Comparison of ENCODE assay signal across 28 mouse cellular contexts in the genomic region with DNA sequence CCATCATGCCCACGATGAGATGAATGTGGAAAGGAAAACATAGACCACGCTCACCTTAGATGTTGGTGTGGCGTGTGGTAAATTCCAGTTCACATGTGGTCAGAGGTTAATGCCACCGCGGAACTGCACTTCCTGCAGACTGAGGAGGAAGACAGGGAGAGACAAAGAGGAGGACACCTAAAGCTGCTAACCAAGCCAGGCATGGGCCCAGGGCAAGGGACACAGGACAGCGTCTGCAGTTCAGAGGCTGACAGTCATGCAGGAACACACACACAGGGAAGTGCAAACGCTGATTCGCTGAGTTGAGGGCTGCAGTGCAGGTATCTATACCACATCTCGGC. TPM values are rescaled to one million over a fixed set of nuclear protein-coding genes. Genes with fewer than 3 reads are reported as not detected.
A peak's percentile ranks its signal among the peaks of the same experiment; 100 is the strongest.
DNase-seq lines count a peak whose midpoint lies in the region; ATAC-seq lines count a peak whose summit lies in the region.
"Had no signal": no experiment of that assay in that cellular context is flagged by ENCODE, and none has a peak within 500 bp of the region (broad histone marks: within the 10 kb centered on the region; RNA-seq: fewer than 3 reads in every experiment).

No protein-coding gene starts in this region.

- no peak for ATAC-seq in midbrain, embryonic 11.5 days (ENCODE audit: low FRiP score)
- no peak for ATAC-seq in midbrain, embryonic 13.5 days
- peak; percentile 5 for ATAC-seq in activated CD4-positive, CD25-positive, alpha-beta regulatory T cell, adult 4 months
- ATAC-seq: CD4-positive, CD25-positive, alpha-beta regulatory T cell, adult 4 months; forebrain, embryonic 15.5 days; intestine, embryonic 15.5 days had no signal

- no peak overlapping the region for H3K4me3 ChIP-seq in midbrain, embryonic 11.5 days (ENCODE audit: low read depth, low read length)
- H3K4me3 ChIP-seq in midbrain, embryonic 13.5 days (replicated peaks): no peak overlapping the region
- H3K4me3 ChIP-seq: embryonic facial prominence, embryonic 10.5 days; embryonic facial prominence, embryonic 13.5 days; erythroblast, embryonic 14.5 days; forebrain, embryonic 12.5 days; forebrain, embryonic 15.5 days; hindbrain, embryonic 10.5 days; hindbrain, embryonic 13.5 days; intestine, embryonic 15.5 days had no signal

- H3K27ac ChIP-seq in midbrain, embryonic 11.5 days (ENCODE audit: low read depth, low read length): no peak overlapping the region
- H3K27ac ChIP-seq in midbrain, embryonic 13.5 days: no peak overlapping the region
- H3K27ac ChIP-seq: embryonic facial prominence, embryonic 10.5 days; embryonic facial prominence, embryonic 13.5 days; forebrain, embryonic 12.5 days; forebrain, embryonic 15.5 days; hindbrain, embryonic 13.5 days; intestine, embryonic 15.5 days had no signal

- H3K27me3 ChIP-seq in midbrain, embryonic 11.5 days (ENCODE audit: control insufficient read depth, insufficient read depth, low read length): no peaks in the 10 kb centered on the region
- H3K27me3 ChIP-seq in midbrain, embryonic 13.5 days: no peaks in the 10 kb centered on the region
- H3K27me3 ChIP-seq: embryonic facial prominence, embryonic 13.5 days; forebrain, embryonic 12.5 days; forebrain, embryonic 15.5 days; hindbrain, embryonic 13.5 days; intestine, embryonic 15.5 days had no signal

- H3K9me3 ChIP-seq in midbrain, embryonic 11.5 days (ENCODE audit: control insufficient read depth, low read length): no peaks in the 10 kb centered on the region
- no peaks in the 10 kb centered on the region for H3K9me3 ChIP-seq in midbrain, embryonic 13.5 days
- H3K9me3 ChIP-seq: embryonic facial prominence, embryonic 10.5 days; embryonic facial prominence, embryonic 13.5 days; forebrain, embryonic 12.5 days; forebrain, embryonic 15.5 days; hindbrain, embryonic 10.5 days; hindbrain, embryonic 13.5 days; intestine, embryonic 15.5 days had no signal

- WGBS in midbrain, embryonic 11.5 days: 66% methylated on average over 9 of the region's 9 CpGs
- 74% methylated on average over 9 of the region's 9 CpGs for WGBS in midbrain, embryonic 13.5 days

- no peak overlapping the region for H3K4me2 ChIP-seq in midbrain, embryonic 11.5 days
- H3K4me2 ChIP-seq in midbrain, embryonic 13.5 days (replicated peaks): no peak overlapping the region
- H3K4me2 ChIP-seq: embryonic facial prominence, embryonic 13.5 days; forebrain, embryonic 12.5 days; forebrain, embryonic 15.5 days; hindbrain, embryonic 13.5 days; intestine, embryonic 15.5 days had no signal

- DNase-seq in midbrain, embryonic 11.5 days (ENCODE audit: low spot score, missing footprints): peak; percentile 77
- DNase-seq in CD4-positive helper T cell, adult 2 months (ENCODE audit: low read depth, low spot score): peak; percentile 65
- peak; percentile 58 to 75 for DNase-seq in natural killer cell, adult 2 months (ENCODE audit: low spot score in 2 of 2)
- DNase-seq in cerebellum, adult 9-11 months: no peak
- DNase-seq in kidney, postnatal 25 days: no peak
- no peak for DNase-seq in adrenal gland, postnatal 4 days (ENCODE audit: low spot score in 2 of 2)
- DNase-seq: adrenal gland, adult 2 months; cerebellum, adult 9-10 months; gastrocnemius, postnatal 10 days; gastrocnemius, postnatal 36 days; kidney, adult 11 months had no signal

- peaks cover 9% of the 10 kb centered on the region; the same call in 1 of the 2 replicates for H3K36me3 ChIP-seq in midbrain, embryonic 11.5 days (ENCODE audit: control insufficient read depth, insufficient read depth, low read length)
- H3K36me3 ChIP-seq in midbrain, embryonic 13.5 days: peaks cover 40% of the 10 kb centered on the region

- H3K9ac ChIP-seq in midbrain, embryonic 11.5 days (ENCODE audit: low read length): no peak overlapping the region
- H3K9ac ChIP-seq in midbrain, embryonic 13.5 days (replicated peaks): no peak overlapping the region
- H3K9ac ChIP-seq: forebrain, embryonic 12.5 days; forebrain, embryonic 15.5 days; hindbrain, embryonic 13.5 days; intestine, embryonic 15.5 days had no signal

- no peaks in the 10 kb centered on the region for H3K4me1 ChIP-seq in midbrain, embryonic 11.5 days (ENCODE audit: control insufficient read depth, insufficient read depth, low read length)
- 0 out of 2 replicates have a peak, but pooled peaks cover 5% of the 10 kb centered on the region for H3K4me1 ChIP-seq in midbrain, embryonic 13.5 days (replicated peaks)
- H3K4me1 ChIP-seq: embryonic facial prominence, embryonic 13.5 days; forebrain, embryonic 15.5 days had no signal

RNA-seq across cellular contexts. Expression of a gene that starts 17.4 kb away (rescaled TPM):
- polyA plus RNA-seq in midbrain, embryonic 11.5 days (2014; fragmentation: Nextera tagmentation; extraction: Ambion mirVana): 35.5 and 40.8 TPM in 2 replicates
- polyA plus RNA-seq in midbrain, embryonic 13.5 days (2015; fragmentation: Nextera tagmentation; extraction: Ambion mirVana): 42.2 and 43.8 TPM in 2 replicates
- polyA plus RNA-seq in activated CD4-positive, CD25-positive, alpha-beta regulatory T cell, adult 4 months (2017; shearing (Covaris generic)): 10 to 100 TPM; 29.3 to 37.0 TPM
- total RNA-seq in adrenal gland, postnatal 4 days (2021): 10 to 100 TPM; 41.9 to 46.6 TPM

RNA-seq across cellular contexts. Expression of a gene that starts 19.2 kb away (rescaled TPM):
- polyA plus RNA-seq in midbrain, embryonic 11.5 days (2014; fragmentation: Nextera tagmentation; extraction: Ambion mirVana): not detected in 2 replicates
- polyA plus RNA-seq in midbrain, embryonic 13.5 days (2015; fragmentation: Nextera tagmentation; extraction: Ambion mirVana): not detected in 2 replicates
- not detected for polyA plus RNA-seq in activated CD4-positive, CD25-positive, alpha-beta regulatory T cell, adult 4 months (2017; shearing (Covaris generic))
- total RNA-seq in adrenal gland, postnatal 4 days (2021): 1 to 10 TPM; 7.3 to 8.9 TPM
- total RNA-seq: ES-E14 had no signal
- polyA plus RNA-seq: adrenal gland, adult 2 months; brain, embryonic 14.5 days; cortical plate, adult 2 months; embryonic facial prominence, embryonic 10.5 days; embryonic facial prominence, embryonic 13.5 days; erythroblast, embryonic 14.5 days; forebrain, embryonic 12.5 days; heart, embryonic 14.5 days; heart, postnatal 0 days; hindbrain, embryonic 10.5 days; hindbrain, embryonic 13.5 days; hindbrain, embryonic 16.5 days; intestine, embryonic 15.5 days had no signal

RNA-seq across cellular contexts. Expression of a gene that starts 38.5 kb away (rescaled TPM):
- polyA plus RNA-seq in midbrain, embryonic 11.5 days (2014; fragmentation: Nextera tagmentation; extraction: Ambion mirVana): 137 and 144 TPM in 2 replicates
- polyA plus RNA-seq in midbrain, embryonic 13.5 days (2015; fragmentation: Nextera tagmentation; extraction: Ambion mirVana): 133 and 134 TPM in 2 replicates
- polyA plus RNA-seq in activated CD4-positive, CD25-positive, alpha-beta regulatory T cell, adult 4 months (2017; shearing (Covaris generic)): 10 to 100 TPM; 74.4 to 88.7 TPM
- 100 to 1,000 TPM; 145 to 157 TPM for total RNA-seq in adrenal gland, postnatal 4 days (2021)

RNA-seq across cellular contexts. Expression of a gene that starts 42.9 kb away (rescaled TPM):
- polyA plus RNA-seq in midbrain, embryonic 11.5 days (2014; fragmentation: Nextera tagmentation; extraction: Ambion mirVana): 8.0 and 10.7 TPM in 2 replicates
- 11.4 and 12.3 TPM in 2 replicates for polyA plus RNA-seq in midbrain, embryonic 13.5 days (2015; fragmentation: Nextera tagmentation; extraction: Ambion mirVana)
- polyA plus RNA-seq in activated CD4-positive, CD25-positive, alpha-beta regulatory T cell, adult 4 months (2017; shearing (Covaris generic)): under 1 TPM in 1 of 2 experiments, not detected in 1; 0.13 TPM
- total RNA-seq in adrenal gland, postnatal 4 days (2021): 10 to 100 TPM; 12.4 to 15.4 TPM
- polyA plus RNA-seq: erythroblast, embryonic 14.5 days had no signal

RNA-seq across cellular contexts. Expression of a gene that starts 47.7 kb away (rescaled TPM):
- polyA plus RNA-seq in midbrain, embryonic 11.5 days (2014; fragmentation: Nextera tagmentation; extraction: Ambion mirVana): 70.9 and 75.4 TPM in 2 replicates
- polyA plus RNA-seq in midbrain, embryonic 13.5 days (2015; fragmentation: Nextera tagmentation; extraction: Ambion mirVana): 72.9 and 77.8 TPM in 2 replicates
- polyA plus RNA-seq in activated CD4-positive, CD25-positive, alpha-beta regulatory T cell, adult 4 months (2017; shearing (Covaris generic)): 10 to 100 TPM; 18.9 to 21.6 TPM
- 10 to 100 TPM; 35.7 to 41.1 TPM for total RNA-seq in adrenal gland, postnatal 4 days (2021)

Comparison
In these comparisons a context has a peak if more than half of its experiments do, and no peak if none do; other contexts are left out.
1. DNase-seq: peak in midbrain, embryonic 11.5 days (single experiment), CD4-positive helper T cell, adult 2 months (single experiment) and natural killer cell, adult 2 months (2 of 2); none in cerebellum, adult 9-11 months (single experiment), kidney, postnatal 25 days (0 of 2) and adrenal gland, postnatal 4 days (0 of 2).